Mouse (Mus musculus) thymus, postnatal 4 days (tissue): ENCODE data around the gene Slc7a6.

ENCODE experiments used
- DNase-seq: peaks from one replicate; pipeline ENCODE4 v3.0.0; 2021

Slc7a6 gene

GRCm38 (mm10) chr8:106168356-106169016 is at the start of gene Slc7a6:
Gene Slc7a6, plus strand, starts transcription at chr8:106168857.
- DNase-seq, result peak; percentile 98

GRCm38 (mm10) chr8:106123443-106123842 is 45.2 kb upstream of the Slc7a6 start:
- peak; percentile 31 for DNase-seq

- no peak for DNase-seq
These were observed 42.6 kb upstream of the Slc7a6 start for GRCm38 (mm10) chr8:106126055-106126454.

GRCm38 (mm10) chr8:106127054-106127453 is 41.6 kb upstream of the Slc7a6 start:
- no peak for DNase-seq

GRCm38 (mm10) chr8:106127882-106128410 is 40.7 kb upstream of the Slc7a6 start:
- peak; percentile 34 for DNase-seq

GRCm38 (mm10) chr8:106129232-106129930 is 39.3 kb upstream of the Slc7a6 start:
- no peak for DNase-seq

GRCm38 (mm10) chr8:106129997-106130396 is 38.7 kb upstream of the Slc7a6 start:
- DNase-seq, result no peak

- DNase-seq, result no peak
These were observed 38.2 kb upstream of the Slc7a6 start for GRCm38 (mm10) chr8:106130505-106130904.

GRCm38 (mm10) chr8:106131021-106131420 is 37.6 kb upstream of the Slc7a6 start:
- no peak for DNase-seq

GRCm38 (mm10) chr8:106131488-106132222 is 37.0 kb upstream of the Slc7a6 start:
- DNase-seq, result no peak

GRCm38 (mm10) chr8:106132356-106132755 is 36.3 kb upstream of the Slc7a6 start:
- DNase-seq, result no peak

GRCm38 (mm10) chr8:106133526-106133925 is 35.1 kb upstream of the Slc7a6 start:
- DNase-seq, result peak; percentile 60

- no peak for DNase-seq
These were observed 34.7 kb upstream of the Slc7a6 start for GRCm38 (mm10) chr8:106133946-106134345.

GRCm38 (mm10) chr8:106134751-106135571 is 33.7 kb upstream of the Slc7a6 start:
- DNase-seq, result peak; percentile 69

- DNase-seq, result peak; percentile 60
These were observed 33.0 kb upstream of the Slc7a6 start for GRCm38 (mm10) chr8:106135672-106136071.

- peak; percentile 80 for DNase-seq
These were observed 32.2 kb upstream of the Slc7a6 start, which contains the start of gene Esrp2 for GRCm38 (mm10) chr8:106136156-106137130. Gene Esrp2, minus strand, starts transcription at chr8:106136974.

GRCm38 (mm10) chr8:106137218-106137905 is 31.3 kb upstream of the Slc7a6 start:
- DNase-seq, result no peak

- peak; percentile 57 for DNase-seq
These were observed 30.7 kb upstream of the Slc7a6 start for GRCm38 (mm10) chr8:106137906-106138477.

- no peak for DNase-seq
These were observed 30.0 kb upstream of the Slc7a6 start for GRCm38 (mm10) chr8:106138616-106139015.

- no peak for DNase-seq
These were observed 28.5 kb upstream of the Slc7a6 start for GRCm38 (mm10) chr8:106140191-106140590.
